Mouse (Mus musculus) kidney, embryonic 14.5 days (tissue): ENCODE data around the gene Gm2056. TPM values are rescaled to one million over a fixed set of nuclear protein-coding genes. Genes with fewer than 3 reads are reported as not detected.
"Not testable (repeated sequence)": the region's sequence is repeated elsewhere in the genome, so short reads cannot be mapped to it uniquely, and the experiment has no call there.

ENCODE experiments used
- ATAC-seq: fragments of 200-750 bp; cut with Nextera tagmentation; 2 replicates; pipeline ENCODE4 v1.8.0; 2017; ENCODE audit warnings: moderate number of reproducible peaks, mild to moderate bottlenecking, moderate TSS enrichment, moderate library complexity; ENCODE audit not compliant: low FRiP score, low TSS enrichment
- H3K27ac ChIP-seq: fragments of 300-500 bp; sonication (generic); 2 replicates; pipeline ENCODE4 v1.5.1; 2014; ENCODE audit warnings: low read depth, mild to moderate bottlenecking, low read length, moderate library complexity, mixed read lengths
- H3K27me3 ChIP-seq: fragments of 300-500 bp; sonication (generic); 2 replicates; pipeline ENCODE4 v1.6.1; 2014; ENCODE audit warnings: mild to moderate bottlenecking, low read length; ENCODE audit not compliant: control insufficient read depth, insufficient read depth
- H3K36me3 ChIP-seq: fragments of 300-500 bp; sonication (generic); 2 replicates; pipeline ENCODE4 v1.6.1; 2014; ENCODE audit warnings: low read length, mixed read lengths; ENCODE audit not compliant: control insufficient read depth, insufficient read depth
- H3K4me1 ChIP-seq: fragments of 300-500 bp; sonication (generic); 2 replicates; pipeline ENCODE4 v1.6.1; 2014; ENCODE audit warnings: low read length, mixed read lengths; ENCODE audit not compliant: control insufficient read depth, insufficient read depth
- H3K4me2 ChIP-seq: fragments of 300-500 bp; sonication (generic); replicated peaks from 2 replicates; pipeline ENCODE4 v1.6.1; 2014; ENCODE audit warnings: low read depth, mild to moderate bottlenecking, low read length
- H3K4me3 ChIP-seq: fragments of 300-500 bp; sonication (generic); 2 replicates; pipeline ENCODE4 v1.5.1; 2014; ENCODE audit warnings: mild to moderate bottlenecking, low read length
- H3K9ac ChIP-seq: fragments of 300-500 bp; sonication (generic); 2 replicates; pipeline ENCODE4 v1.6.1; 2014; ENCODE audit warnings: low read depth, mild to moderate bottlenecking, low read length, moderate library complexity
- H3K9me3 ChIP-seq: fragments of 300-500 bp; sonication (generic); 2 replicates; pipeline ENCODE4 v1.6.1; 2016; ENCODE audit warnings: low read length; ENCODE audit not compliant: control insufficient read depth
- WGBS: fragments of 180-500 bp; shearing (Covaris S2); extraction: QIAGEN DNeasy Blood & Tissue Kit; methylation state at CpG from one replicate; pipeline ENCODE4 v1.1.7; 2014; 5-methylcytosine and 5-hydroxymethylcytosine counted together
- polyA plus RNA-seq: library from polyadenylated mRNA; unstranded; fragments of >200 nt; fragmentation: Nextera tagmentation; extraction: Ambion mirVana; gene quantifications from 2 replicates; pipeline ENCODE4 v1.2.1, GENCODE M21; 2014

The Gm2056 gene
- not detected in 2 replicates for polyA plus RNA-seq

DNA sequence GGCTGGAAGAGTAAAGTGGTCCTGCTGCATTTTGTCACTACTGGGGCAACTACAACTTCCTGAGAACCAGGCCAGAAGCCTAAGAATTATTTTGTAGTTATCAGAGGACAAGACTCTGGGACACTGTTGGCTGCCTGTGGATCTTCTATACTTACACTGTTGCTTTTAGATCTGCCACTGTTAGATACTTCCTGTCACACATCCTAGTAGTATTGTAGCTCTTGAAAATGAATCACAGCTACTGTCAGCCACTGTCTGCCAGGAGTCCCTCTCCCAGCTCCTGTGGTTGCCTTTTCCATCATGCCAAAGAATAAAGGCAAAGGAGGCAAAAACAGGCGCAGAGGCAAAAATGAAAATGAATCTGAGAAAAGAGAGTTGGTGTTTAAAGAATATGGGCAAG is at the start of gene Gm2056:
Gm2056 (plus strand) TSS at position 301 of the 400 bp plus-strand sequence.
- not testable (repeated sequence) for H3K9me3 ChIP-seq, H3K4me1 ChIP-seq, H3K36me3 ChIP-seq, ATAC-seq, H3K4me3 ChIP-seq, H3K27ac ChIP-seq, H3K4me2 ChIP-seq, H3K27me3 ChIP-seq, H3K9ac ChIP-seq
- 82% methylated on average over 1 of the region's 1 CpGs for WGBS

DNA sequence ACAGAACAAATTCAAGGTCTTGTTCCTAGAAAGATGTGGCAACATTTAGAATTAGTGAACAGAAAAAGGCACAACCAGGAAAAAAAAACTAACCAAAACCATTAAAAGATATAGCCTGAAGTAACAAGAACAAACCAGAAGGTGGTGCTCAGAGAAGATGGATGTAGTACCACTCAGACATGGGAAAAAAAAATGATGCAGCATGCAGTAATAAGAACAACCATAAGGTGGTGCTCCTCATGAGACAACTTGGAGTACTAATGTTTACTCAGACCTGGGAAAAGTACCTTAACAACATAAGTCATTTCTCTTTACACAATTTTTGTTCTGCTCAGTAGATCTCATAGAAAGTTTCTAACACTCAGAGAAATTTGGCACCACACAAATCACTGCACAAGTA is 42.8 kb upstream of the Gm2056 start:
- not testable (repeated sequence) for H3K4me2 ChIP-seq, H3K4me1 ChIP-seq, H3K27me3 ChIP-seq, H3K36me3 ChIP-seq, H3K4me3 ChIP-seq, H3K9me3 ChIP-seq, ATAC-seq, H3K27ac ChIP-seq, H3K9ac ChIP-seq

DNA sequence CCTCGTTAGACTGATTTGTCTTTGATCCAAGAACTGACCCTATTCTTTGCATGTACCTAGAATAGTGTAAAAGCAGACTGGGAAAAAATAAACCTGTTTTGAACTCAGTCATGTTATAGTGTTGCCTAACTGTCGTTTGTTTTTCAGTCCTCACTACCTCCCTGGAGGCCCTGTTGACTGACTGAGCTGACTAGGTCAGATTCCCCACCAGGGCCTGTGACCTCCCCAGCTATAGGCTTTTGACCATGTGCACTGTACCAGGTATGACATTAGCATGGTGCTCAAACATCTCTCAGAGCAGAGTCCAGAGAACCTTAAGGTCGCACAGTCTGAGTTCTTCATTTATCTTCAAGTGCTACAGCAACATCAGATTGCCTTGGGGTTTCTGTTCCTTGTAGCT is 22.7 kb upstream of the Gm2056 start:
- not testable (repeated sequence) for H3K27ac ChIP-seq, H3K4me2 ChIP-seq, H3K36me3 ChIP-seq, H3K9me3 ChIP-seq, H3K4me1 ChIP-seq, H3K4me3 ChIP-seq, H3K27me3 ChIP-seq, ATAC-seq, H3K9ac ChIP-seq
- 70% methylated on average over 3 of the region's 3 CpGs for WGBS

DNA sequence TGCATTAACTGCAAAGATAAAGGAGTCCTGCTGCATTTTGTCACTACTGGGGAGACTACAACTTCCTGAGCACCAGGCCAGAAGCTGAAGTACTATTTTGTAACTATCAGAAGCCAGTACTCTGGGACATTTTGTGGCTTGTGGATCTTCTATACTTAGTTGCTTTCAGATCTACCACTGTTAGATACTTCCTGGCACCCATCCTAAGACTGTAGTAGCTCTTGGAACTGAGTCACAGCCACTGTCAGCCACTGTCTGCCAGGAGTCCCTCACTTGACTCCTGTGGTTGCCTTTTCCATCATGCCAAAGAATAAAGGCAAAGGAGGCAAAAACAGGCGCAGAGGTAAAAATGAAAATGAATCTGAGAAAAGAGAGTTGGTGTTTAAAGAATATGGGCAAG is 15.3 kb upstream of the Gm2056 start, which contains the start of gene Gm2075:
Gm2075 (plus strand) TSS at position 301 of the 400 bp plus-strand sequence.
- H3K27me3 ChIP-seq, H3K4me3 ChIP-seq, H3K4me2 ChIP-seq, H3K36me3 ChIP-seq, H3K27ac ChIP-seq, H3K9ac ChIP-seq, ATAC-seq, H3K9me3 ChIP-seq, H3K4me1 ChIP-seq: not testable (repeated sequence)
- WGBS = no CpG with 5 or more reads among the region's 1 CpGs

DNA sequence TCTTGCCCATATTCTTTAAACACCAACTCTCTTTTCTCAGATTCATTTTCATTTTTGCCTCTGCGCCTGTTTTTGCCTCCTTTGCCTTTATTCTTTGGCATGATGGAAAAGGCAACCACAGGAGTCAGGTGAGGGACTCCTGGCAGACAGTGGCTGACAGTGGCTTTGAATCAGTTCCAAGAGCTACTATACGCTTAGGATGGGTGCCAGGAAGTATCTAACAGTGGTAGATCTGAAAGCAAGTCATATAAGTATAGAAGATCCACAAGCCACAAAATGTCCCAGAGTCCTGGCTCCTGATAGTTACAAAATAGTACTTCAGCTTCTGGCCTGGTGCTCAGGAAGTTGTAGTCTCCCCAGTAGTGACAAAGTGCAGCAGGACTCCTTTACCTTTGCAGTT is 8.1 kb upstream of the Gm2056 start, which contains the start of gene Gm6803:
Gm6803 (minus strand) TSS at position 101 of the 400 bp plus-strand sequence.
- 79% methylated on average over 1 of the region's 2 CpGs for whole genome bisulfite sequencing
- not testable (repeated sequence) for H3K9me3 ChIP-seq, H3K4me2 ChIP-seq, H3K27ac ChIP-seq, H3K4me1 ChIP-seq, H3K9ac ChIP-seq, H3K4me3 ChIP-seq, H3K27me3 ChIP-seq, ATAC-seq, H3K36me3 ChIP-seq

DNA sequence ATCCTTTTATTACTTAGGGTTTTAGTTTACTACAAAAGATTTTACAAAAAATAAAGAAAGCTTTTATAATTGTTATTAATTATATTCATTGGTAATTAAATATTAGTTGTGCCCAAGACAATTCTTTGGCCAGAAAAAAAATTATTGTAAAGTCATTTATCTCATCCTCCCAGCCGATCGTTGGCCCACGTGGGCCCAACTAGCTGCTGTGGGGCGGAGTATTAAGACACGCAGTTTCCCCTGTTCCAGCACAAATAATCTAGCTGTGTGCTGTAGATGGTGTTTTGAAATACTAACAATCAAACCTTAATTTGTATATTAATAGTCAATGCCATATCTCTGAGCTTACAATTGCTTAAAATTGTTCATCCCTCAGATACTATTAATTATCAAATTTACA is 5.4 kb downstream of the Gm2056 start:
- H3K4me1 ChIP-seq, H3K27me3 ChIP-seq, H3K9ac ChIP-seq, H3K27ac ChIP-seq, H3K36me3 ChIP-seq, H3K4me3 ChIP-seq, H3K9me3 ChIP-seq, ATAC-seq, H3K4me2 ChIP-seq: not testable (repeated sequence)
- 95% methylated on average over 5 of the region's 5 CpGs for WGBS

DNA sequence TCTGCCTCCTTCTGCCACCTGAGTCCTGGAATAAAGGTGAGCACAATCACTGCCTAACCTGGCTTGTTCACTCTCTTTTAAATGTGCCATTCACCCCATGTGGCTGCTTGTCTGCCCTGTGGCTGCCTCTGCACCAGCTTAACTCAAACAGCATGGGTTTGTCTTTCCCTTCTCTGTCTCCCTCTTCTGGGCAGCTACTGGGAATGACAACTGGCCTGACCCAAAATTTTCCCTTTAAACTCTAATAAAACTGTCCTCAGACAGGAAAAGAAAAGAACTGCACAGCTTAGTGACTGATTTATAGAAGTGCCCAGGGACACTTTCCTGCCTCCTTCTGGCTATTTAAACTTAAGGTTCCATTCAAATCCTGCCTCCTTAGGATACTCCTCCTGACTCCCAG is 12.3 kb downstream of the Gm2056 start:
- not testable (repeated sequence) for ATAC-seq

DNA sequence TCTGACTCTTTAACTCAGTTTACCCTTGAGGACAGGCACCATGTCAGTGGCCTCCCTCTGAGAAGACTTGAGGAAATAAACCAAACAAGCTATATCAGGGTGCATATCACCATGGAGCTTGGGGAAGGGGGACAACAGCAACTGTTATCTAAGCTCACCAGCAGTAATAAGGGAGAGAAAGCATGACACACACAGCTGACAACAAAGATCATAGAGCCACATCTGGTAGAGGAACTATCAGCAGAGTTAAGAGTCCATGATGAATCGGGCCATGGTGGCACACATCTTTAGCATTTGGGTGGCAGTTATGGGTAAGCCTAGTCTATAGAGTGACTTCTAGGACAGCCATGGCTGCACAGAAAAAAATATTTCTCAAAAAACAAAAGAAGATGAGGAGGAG is 12.9 kb downstream of the Gm2056 start:
- H3K9me3 ChIP-seq, H3K4me1 ChIP-seq, H3K27me3 ChIP-seq, H3K36me3 ChIP-seq, H3K27ac ChIP-seq, H3K9ac ChIP-seq, ATAC-seq, H3K4me2 ChIP-seq, H3K4me3 ChIP-seq: not testable (repeated sequence)
- WGBS = 81% methylated on average over 1 of the region's 1 CpGs

More for the DNA sequence above, 12.3 kb downstream of the Gm2056 start:
- H3K27me3 ChIP-seq, H3K4me3 ChIP-seq, H3K36me3 ChIP-seq, H3K9me3 ChIP-seq, H3K4me1 ChIP-seq, H3K27ac ChIP-seq, H3K4me2 ChIP-seq, H3K9ac ChIP-seq: not testable (repeated sequence)

DNA sequence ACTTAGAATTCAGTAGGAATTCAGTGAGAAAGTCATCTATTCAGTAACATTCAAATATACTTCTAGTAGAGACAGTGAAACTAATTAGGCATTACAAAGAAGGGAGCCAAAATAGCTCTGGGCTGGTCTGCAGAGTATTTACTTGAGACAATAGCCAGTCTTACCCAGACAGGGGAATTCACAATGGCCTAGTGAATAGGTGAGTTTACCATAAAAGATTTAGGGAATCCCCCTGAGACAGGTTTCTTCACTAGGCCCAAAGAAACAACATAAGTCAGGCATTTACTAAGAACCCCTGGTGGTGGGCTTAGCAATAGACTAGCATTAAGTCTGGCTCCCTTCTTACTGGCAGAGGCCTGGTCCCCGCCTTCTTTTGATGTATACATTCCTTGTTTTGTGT is 18.4 kb downstream of the Gm2056 start:
- not testable (repeated sequence) for H3K27ac ChIP-seq, H3K9ac ChIP-seq, H3K27me3 ChIP-seq, H3K4me3 ChIP-seq, H3K4me1 ChIP-seq, H3K4me2 ChIP-seq, H3K36me3 ChIP-seq, ATAC-seq, H3K9me3 ChIP-seq
- 65% methylated on average over 1 of the region's 1 CpGs for WGBS
